Mouse (Mus musculus): ENCODE results near the gene Grhl1. TPM values are rescaled to one million over a fixed set of nuclear protein-coding genes. Genes with fewer than 3 reads are reported as not detected.

Grhl1 gene
- polyA plus RNA-seq, 1 experiment from 2014 or later = 1.6 TPM

- Histone ChIP-seq H3K4me1 (ENCODE audit: control insufficient read depth, insufficient read depth, low read length) (peaks cover 23% of the 10 kb centered on the region), H3K4me3 (ENCODE audit: low read length) (no peak overlapping the region), H3K36me3 (ENCODE audit: control insufficient read depth, insufficient read depth) (no peaks in the 10 kb centered on the region), H3K9me3 (replicated peaks; ENCODE audit: control insufficient read depth, low read length) (no peaks in the 10 kb centered on the region), H3K9ac (ENCODE audit: low read length) (no peak overlapping the region), H3K27me3 (ENCODE audit: control insufficient read depth, insufficient read depth, low read length) (no peaks in the 10 kb centered on the region), H3K4me2 (ENCODE audit: low read depth, low read length) (no peak overlapping the region), H3K27ac (ENCODE audit: low read length) (no peak overlapping the region)
- ATAC-seq (replicated peaks; ENCODE audit: extremely low read depth, insufficient read depth, low FRiP score) = no peak
- 71% methylated on average over 6 of the region's 6 CpGs for WGBS
Observed at GRCm38 (mm10) chr12:24645901-24646300, 73.8 kb downstream of the Grhl1 start.

GRCm38 (mm10) chr12:24648094-24648493 is 76.0 kb downstream of the Grhl1 start:
- 66% methylated on average over 1 of the region's 1 CpGs for WGBS
- no peak for ATAC-seq (replicated peaks; ENCODE audit: extremely low read depth, insufficient read depth, low FRiP score)
- no peaks in the 10 kb centered on the region for H3K36me3 ChIP-seq (ENCODE audit: control insufficient read depth, insufficient read depth)
- H3K4me2 ChIP-seq (ENCODE audit: low read depth, low read length) = no peak overlapping the region
- peaks cover 27% of the 10 kb centered on the region for H3K4me1 ChIP-seq (ENCODE audit: control insufficient read depth, insufficient read depth, low read length)
- H3K9ac ChIP-seq (ENCODE audit: low read length) = no peak overlapping the region
- H3K9me3 ChIP-seq (replicated peaks; ENCODE audit: control insufficient read depth, low read length) = no peaks in the 10 kb centered on the region
- no peaks in the 10 kb centered on the region for H3K27me3 ChIP-seq (ENCODE audit: control insufficient read depth, insufficient read depth, low read length)
- no peak overlapping the region for H3K4me3 ChIP-seq (ENCODE audit: low read length)
- no peak overlapping the region for H3K27ac ChIP-seq (ENCODE audit: low read length)

- Histone ChIP-seq H3K4me2 (ENCODE audit: low read depth, low read length) (peak overlapping the region; percentile 82), H3K9me3 (replicated peaks; ENCODE audit: control insufficient read depth, low read length) (no peaks in the 10 kb centered on the region), H3K4me1 (ENCODE audit: control insufficient read depth, insufficient read depth, low read length) (peaks cover 38% of the 10 kb centered on the region), H3K9ac (ENCODE audit: low read length) (peak overlapping the region; percentile 82), H3K27me3 (ENCODE audit: control insufficient read depth, insufficient read depth, low read length) (no peaks in the 10 kb centered on the region), H3K36me3 (ENCODE audit: control insufficient read depth, insufficient read depth) (peaks cover 16% of the 10 kb centered on the region), H3K27ac (ENCODE audit: low read length) (peak overlapping the region; percentile 94), H3K4me3 (ENCODE audit: low read length) (peak overlapping the region; percentile 98)
- no peak; the same call in 1 of the 2 replicates for ATAC-seq (replicated peaks; ENCODE audit: extremely low read depth, insufficient read depth, low FRiP score)
- 5% methylated on average over 22 of the region's 22 CpGs for WGBS
Observed at GRCm38 (mm10) chr12:24650415-24651062, 78.5 kb downstream of the Grhl1 start.

GRCm38 (mm10) chr12:24651063-24651557 is 79.0 kb downstream of the Grhl1 start, which contains the start of gene Klf11:
Gene Klf11 (plus strand): TSS chr12:24651274.
- Histone ChIP-seq H3K4me1 (ENCODE audit: control insufficient read depth, insufficient read depth, low read length) (peaks cover 44% of the 10 kb centered on the region), H3K4me3 (ENCODE audit: low read length) (peak within 1 kb of the TSS; percentile 98), H3K27me3 (ENCODE audit: control insufficient read depth, insufficient read depth, low read length) (no peaks in the 10 kb centered on the region), H3K9me3 (replicated peaks; ENCODE audit: control insufficient read depth, low read length) (no peaks in the 10 kb centered on the region), H3K9ac (ENCODE audit: low read length) (peak within 1 kb of the TSS; percentile 99), H3K27ac (ENCODE audit: low read length) (peak within 1 kb of the TSS; percentile 98), H3K4me2 (ENCODE audit: low read depth, low read length) (peak within 1 kb of the TSS; percentile 82), H3K36me3 (ENCODE audit: control insufficient read depth, insufficient read depth) (peaks cover 19% of the 10 kb centered on the region)
- WGBS = under 1% methylated on average over 66 of the region's 68 CpGs
- peak; percentile 94 for ATAC-seq (replicated peaks; ENCODE audit: extremely low read depth, insufficient read depth, low FRiP score)

GRCm38 (mm10) chr12:24651642-24652342 is 79.7 kb downstream of the Grhl1 start:
- ATAC-seq (replicated peaks; ENCODE audit: extremely low read depth, insufficient read depth, low FRiP score) = peak; percentile 80
- Histone ChIP-seq H3K27me3 (ENCODE audit: control insufficient read depth, insufficient read depth, low read length) (no peaks in the 10 kb centered on the region), H3K9me3 (replicated peaks; ENCODE audit: control insufficient read depth, low read length) (no peaks in the 10 kb centered on the region), H3K4me1 (ENCODE audit: control insufficient read depth, insufficient read depth, low read length) (peaks cover 50% of the 10 kb centered on the region), H3K4me2 (ENCODE audit: low read depth, low read length) (peak overlapping the region; percentile 73), H3K4me3 (ENCODE audit: low read length) (peak overlapping the region; percentile 98), H3K27ac (ENCODE audit: low read length) (peak overlapping the region; percentile 98), H3K9ac (ENCODE audit: low read length) (peak overlapping the region; percentile 99), H3K36me3 (ENCODE audit: control insufficient read depth, insufficient read depth) (peaks cover 19% of the 10 kb centered on the region)
- WGBS = under 1% methylated on average over 36 of the region's 36 CpGs

GRCm38 (mm10) chr12:24654065-24654862 is 82.2 kb downstream of the Grhl1 start:
- Histone ChIP-seq H3K27me3 (ENCODE audit: control insufficient read depth, insufficient read depth, low read length) (no peaks in the 10 kb centered on the region), H3K36me3 (ENCODE audit: control insufficient read depth, insufficient read depth) (peaks cover 21% of the 10 kb centered on the region), H3K9me3 (replicated peaks; ENCODE audit: control insufficient read depth, low read length) (no peaks in the 10 kb centered on the region), H3K9ac (ENCODE audit: low read length) (no peak overlapping the region), H3K4me1 (ENCODE audit: control insufficient read depth, insufficient read depth, low read length) (peaks cover 65% of the 10 kb centered on the region), H3K4me2 (ENCODE audit: low read depth, low read length) (no peak overlapping the region), H3K4me3 (ENCODE audit: low read length) (no peak overlapping the region), H3K27ac (ENCODE audit: low read length) (no peak overlapping the region)
- WGBS = 80% methylated on average over 16 of the region's 16 CpGs
- no peak for ATAC-seq (replicated peaks; ENCODE audit: extremely low read depth, insufficient read depth, low FRiP score)

GRCm38 (mm10) chr12:24656436-24656835 is 84.4 kb downstream of the Grhl1 start:
- Histone ChIP-seq H3K4me3 (ENCODE audit: low read length) (no peak overlapping the region), H3K36me3 (ENCODE audit: control insufficient read depth, insufficient read depth) (peaks cover 31% of the 10 kb centered on the region), H3K9me3 (replicated peaks; ENCODE audit: control insufficient read depth, low read length) (no peaks in the 10 kb centered on the region), H3K4me1 (ENCODE audit: control insufficient read depth, insufficient read depth, low read length) (peaks cover 64% of the 10 kb centered on the region), H3K27ac (ENCODE audit: low read length) (no peak overlapping the region), H3K9ac (ENCODE audit: low read length) (peak overlapping the region; percentile 20; the same call in 1 of the 2 replicates), H3K4me2 (ENCODE audit: low read depth, low read length) (no peak overlapping the region), H3K27me3 (ENCODE audit: control insufficient read depth, insufficient read depth, low read length) (no peaks in the 10 kb centered on the region)
- ATAC-seq (replicated peaks; ENCODE audit: extremely low read depth, insufficient read depth, low FRiP score) = no peak
- 71% methylated on average over 3 of the region's 3 CpGs for WGBS

GRCm38 (mm10) chr12:24658998-24659397 is 86.9 kb downstream of the Grhl1 start:
- ATAC-seq (replicated peaks; ENCODE audit: extremely low read depth, insufficient read depth, low FRiP score) = no peak
- Histone ChIP-seq H3K4me2 (ENCODE audit: low read depth, low read length) (no peak overlapping the region), H3K9ac (ENCODE audit: low read length) (no peak overlapping the region), H3K36me3 (ENCODE audit: control insufficient read depth, insufficient read depth) (peaks cover 29% of the 10 kb centered on the region), H3K27ac (ENCODE audit: low read length) (no peak overlapping the region), H3K4me1 (ENCODE audit: control insufficient read depth, insufficient read depth, low read length) (peaks cover 47% of the 10 kb centered on the region), H3K27me3 (ENCODE audit: control insufficient read depth, insufficient read depth, low read length) (no peaks in the 10 kb centered on the region), H3K9me3 (replicated peaks; ENCODE audit: control insufficient read depth, low read length) (no peaks in the 10 kb centered on the region), H3K4me3 (ENCODE audit: low read length) (no peak overlapping the region)
- 76% methylated on average over 4 of the region's 4 CpGs for WGBS
